Mouse (Mus musculus) 416B (cell line): Measurements from ENCODE around the gene Tapt1.

Experiments
- DNase-seq: peaks from one replicate; pipeline ENCODE4 v3.0.0; 2011; ENCODE audit warnings: low read depth

Tapt1 gene

GRCm38 (mm10) chr5:44226521-44227461 is at the start of gene Tapt1:
Tapt1 (minus strand) TSS chr5:44226626.
- DNase-seq = peak; percentile 49

- no peak for DNase-seq
Observed at GRCm38 (mm10) chr5:44271564-44271963, 45.1 kb upstream of the Tapt1 start.

DNA sequence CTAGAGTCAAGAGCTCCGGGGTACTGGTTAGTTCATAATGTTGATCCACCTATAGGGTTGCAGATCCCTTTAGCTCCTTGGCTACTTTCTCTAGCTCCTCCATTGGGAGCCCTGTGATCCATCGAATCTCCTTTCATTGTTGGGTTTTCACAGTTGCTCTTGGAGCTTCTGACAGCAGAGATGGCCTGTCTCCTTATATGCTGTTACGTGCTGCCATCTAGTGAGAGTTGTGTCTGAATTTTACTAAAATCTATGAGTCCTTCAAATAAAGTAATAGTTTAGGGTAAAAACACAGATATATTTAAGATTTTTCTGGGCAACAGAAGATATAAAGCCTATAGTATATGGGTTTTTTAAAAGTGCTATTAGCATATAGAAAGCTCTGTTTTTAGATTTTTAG is 42.1 kb upstream of the Tapt1 start:
- DNase-seq = peak; percentile 57

DNA sequence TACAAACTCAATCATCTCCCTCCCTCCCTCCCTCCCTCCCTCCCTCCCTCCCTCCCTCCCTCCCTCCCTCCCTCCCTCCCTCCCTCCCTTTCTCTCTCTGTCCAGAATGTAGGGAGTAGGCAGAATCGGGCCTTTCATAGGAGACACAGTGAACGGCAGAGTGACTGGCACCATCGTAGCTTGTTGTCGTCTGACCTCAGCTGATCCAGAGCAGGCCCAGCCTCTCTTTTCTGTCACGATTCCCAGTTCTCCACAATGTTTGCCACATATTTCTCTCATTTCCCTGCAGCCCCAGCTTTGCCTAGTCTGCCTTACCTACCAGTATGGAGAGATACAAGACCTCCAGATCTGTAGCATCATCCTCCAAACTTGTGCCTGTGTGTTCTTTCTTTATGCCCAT is 35.3 kb upstream of the Tapt1 start:
- no peak for DNase-seq

DNA sequence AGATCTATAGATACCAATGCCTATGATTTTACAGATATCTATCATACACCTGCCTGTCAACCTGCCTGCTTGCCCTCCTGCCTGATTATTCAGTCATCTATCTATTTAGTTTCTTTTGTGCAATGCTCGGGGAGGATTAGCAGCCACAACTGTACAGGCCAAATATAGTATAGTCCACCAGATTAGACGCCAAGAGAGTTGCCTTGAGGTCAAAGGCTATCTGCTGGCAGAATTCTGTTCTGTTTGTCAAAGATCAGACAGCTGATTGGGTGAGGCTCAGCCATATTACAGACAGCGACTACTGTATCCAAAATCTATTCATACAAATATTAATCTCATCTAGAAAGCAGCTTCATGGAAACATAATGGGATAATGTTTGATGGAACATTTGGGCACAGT is 34.7 kb upstream of the Tapt1 start:
- DNase-seq = no peak

GRCm38 (mm10) chr5:44259678-44260077 is 33.3 kb upstream of the Tapt1 start:
- no peak for DNase-seq

- DNase-seq = peak; percentile 41
Observed at GRCm38 (mm10) chr5:44258163-44258562, 31.7 kb upstream of the Tapt1 start.

GRCm38 (mm10) chr5:44257401-44257800 is 31.0 kb upstream of the Tapt1 start:
- DNase-seq = no peak

DNA sequence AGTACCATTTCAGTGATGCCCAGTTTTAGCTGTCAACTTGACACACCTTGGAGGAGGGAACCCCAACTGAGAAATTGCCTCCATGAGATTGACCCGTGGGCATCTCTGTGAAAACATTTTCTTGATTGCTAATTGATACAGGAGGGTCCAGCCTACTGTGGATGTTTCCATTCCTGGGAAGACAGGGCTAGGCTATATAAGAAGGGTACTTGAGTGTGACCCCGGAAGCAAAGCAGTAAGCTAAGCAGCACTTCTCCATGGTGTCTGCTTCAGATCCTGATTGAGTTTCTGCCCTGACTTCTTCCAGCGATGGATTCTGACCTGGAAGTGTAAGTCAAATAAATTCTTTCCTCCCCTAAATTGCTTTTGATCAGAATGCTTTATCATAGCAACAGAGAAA is 30.1 kb upstream of the Tapt1 start:
- no peak for DNase-seq

- DNase-seq = peak; percentile 40
Observed at GRCm38 (mm10) chr5:44255756-44256398, 29.5 kb upstream of the Tapt1 start.

- DNase-seq = no peak
Observed at GRCm38 (mm10) chr5:44253449-44253848, 27.0 kb upstream of the Tapt1 start.

GRCm38 (mm10) chr5:44252395-44252794 is 26.0 kb upstream of the Tapt1 start:
- DNase-seq = no peak

DNA sequence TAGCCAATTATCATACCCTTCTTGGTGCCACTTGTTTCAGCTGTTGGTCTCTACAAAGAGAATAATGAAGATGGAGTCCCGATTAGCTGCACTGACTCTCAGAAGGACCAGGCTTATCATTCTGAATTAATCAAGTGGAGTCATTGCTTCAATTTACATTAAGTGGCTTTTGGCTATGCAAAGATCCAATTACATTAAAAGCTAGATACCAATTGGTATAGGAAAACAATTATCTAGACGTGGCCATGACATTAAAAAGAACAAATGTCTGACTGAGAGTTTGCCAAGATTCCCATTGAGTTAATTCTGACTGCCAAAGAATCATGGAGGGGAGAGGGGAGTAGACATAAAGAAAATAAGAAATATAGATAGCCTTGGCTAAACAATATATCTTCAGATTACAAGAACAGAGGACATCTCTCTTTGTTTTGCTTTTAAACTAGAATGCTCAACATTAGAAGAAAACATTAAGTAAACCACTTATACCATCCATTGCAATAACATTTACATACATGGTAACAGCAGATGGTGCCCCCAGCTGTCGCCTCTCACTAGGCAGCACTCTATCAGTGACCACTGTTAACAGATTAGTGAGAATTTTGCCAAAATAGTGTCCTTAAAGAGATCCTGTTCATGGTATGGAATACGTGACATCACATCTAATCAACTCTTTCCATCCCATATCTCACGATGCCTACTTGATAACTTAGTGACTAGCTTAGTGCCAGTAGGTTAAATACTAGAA is 24.0 kb upstream of the Tapt1 start:
- DNase-seq = no peak

GRCm38 (mm10) chr5:44249363-44249762 is 22.9 kb upstream of the Tapt1 start:
- DNase-seq = no peak

DNA sequence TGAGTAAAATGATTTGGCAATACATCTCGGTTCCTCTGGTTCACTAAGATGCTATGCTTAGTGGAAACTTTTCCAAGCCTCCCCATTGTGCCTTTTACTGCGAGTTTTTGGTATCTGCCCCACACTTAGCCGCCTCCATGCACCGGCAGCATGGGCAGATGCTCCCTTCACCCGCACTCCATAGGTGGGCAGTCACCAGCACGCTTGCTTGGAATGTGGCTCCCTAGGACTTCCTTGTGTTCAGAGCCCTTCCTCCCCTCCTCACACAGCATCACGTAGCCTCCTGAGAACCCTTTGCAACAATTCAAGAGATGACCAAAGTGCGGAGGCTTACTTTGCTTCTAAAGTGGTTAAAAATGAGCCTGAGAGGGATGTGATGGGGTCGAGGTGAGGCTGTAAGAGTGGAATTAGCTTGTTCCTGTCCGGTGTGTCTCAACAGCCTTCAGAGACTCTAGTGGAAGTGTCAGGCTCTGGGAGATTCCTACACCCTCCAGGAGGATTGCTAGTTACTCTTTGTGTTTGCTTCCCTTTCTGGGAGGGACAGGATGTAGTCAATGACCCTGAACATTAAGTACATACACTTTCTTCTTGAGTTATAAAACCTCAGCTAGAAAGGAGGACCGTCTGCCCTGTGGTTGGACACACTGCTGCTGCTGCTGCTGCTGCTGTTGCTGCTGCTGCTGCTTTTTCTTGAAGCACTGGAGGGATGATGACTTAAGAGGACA is 20.2 kb upstream of the Tapt1 start:
- no peak for DNase-seq

- no peak for DNase-seq
Observed at GRCm38 (mm10) chr5:44244894-44245423, 18.5 kb upstream of the Tapt1 start.

GRCm38 (mm10) chr5:44242828-44243227 is 16.4 kb upstream of the Tapt1 start:
- DNase-seq = no peak

- no peak for DNase-seq
Observed at GRCm38 (mm10) chr5:44241726-44242125, 15.3 kb upstream of the Tapt1 start.

DNA sequence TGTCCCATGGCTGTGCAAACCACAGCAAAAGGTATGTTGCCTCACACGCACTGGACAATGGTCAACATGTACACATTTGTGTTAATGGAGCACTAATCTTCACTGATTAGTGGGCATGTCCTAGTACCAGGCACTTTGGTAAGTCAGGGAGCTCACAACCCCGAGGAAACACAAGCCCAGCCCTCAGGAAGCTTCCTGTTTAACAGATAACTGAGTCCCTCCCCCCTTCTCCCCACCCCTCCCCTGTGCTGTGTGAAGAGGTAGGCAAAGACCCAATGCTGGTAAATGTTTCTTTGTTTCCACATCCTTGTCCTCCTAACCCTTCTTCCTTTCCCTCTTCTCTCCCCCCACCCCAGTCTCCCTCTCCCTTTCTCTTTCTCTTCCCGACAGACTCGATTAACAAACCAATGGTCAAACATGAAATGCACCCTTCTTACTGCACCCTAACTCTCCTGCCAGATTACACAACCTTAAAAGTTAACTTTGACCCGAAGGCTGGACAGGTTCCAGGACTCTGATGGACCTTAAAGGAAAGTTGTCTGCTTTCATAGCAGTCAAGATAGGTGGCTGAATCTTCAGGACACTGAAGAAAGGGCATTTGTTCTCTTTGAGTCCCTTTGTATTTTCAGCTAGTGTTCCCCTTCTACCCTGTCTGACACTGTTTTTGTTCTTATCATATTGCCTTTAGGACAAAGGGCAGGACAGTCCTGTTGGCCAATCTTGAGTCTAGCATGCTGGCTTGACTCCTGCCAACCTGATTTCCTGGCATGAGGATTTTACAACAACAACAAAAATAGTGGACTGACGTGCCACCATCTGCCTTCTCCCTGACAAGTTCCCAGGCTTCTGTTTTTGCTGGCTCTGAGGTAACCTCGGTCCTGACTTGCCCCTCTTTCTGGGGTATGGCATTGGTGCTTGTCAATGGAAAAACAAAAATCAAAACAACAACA is 13.0 kb upstream of the Tapt1 start:
- no peak for DNase-seq

DNA sequence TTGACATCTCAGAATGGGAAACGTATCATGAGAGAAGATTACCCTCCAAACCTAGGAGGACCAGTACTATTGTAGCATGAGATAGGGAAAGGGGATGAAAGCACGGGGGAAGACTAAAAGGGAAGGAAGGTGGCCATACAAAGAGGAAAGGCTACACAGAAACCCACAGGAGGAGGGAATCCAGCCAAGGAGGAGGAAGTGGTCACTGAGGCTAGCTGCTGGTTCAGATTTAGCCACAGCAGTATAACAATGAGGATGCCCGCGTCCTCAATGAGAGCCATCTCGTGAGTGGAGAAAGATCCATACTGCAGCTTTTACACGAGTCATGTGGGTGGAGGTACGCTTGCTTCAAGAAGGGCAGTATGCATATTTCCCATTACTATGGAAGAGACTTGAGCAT is 11.8 kb upstream of the Tapt1 start:
- DNase-seq = peak; percentile 63

DNA sequence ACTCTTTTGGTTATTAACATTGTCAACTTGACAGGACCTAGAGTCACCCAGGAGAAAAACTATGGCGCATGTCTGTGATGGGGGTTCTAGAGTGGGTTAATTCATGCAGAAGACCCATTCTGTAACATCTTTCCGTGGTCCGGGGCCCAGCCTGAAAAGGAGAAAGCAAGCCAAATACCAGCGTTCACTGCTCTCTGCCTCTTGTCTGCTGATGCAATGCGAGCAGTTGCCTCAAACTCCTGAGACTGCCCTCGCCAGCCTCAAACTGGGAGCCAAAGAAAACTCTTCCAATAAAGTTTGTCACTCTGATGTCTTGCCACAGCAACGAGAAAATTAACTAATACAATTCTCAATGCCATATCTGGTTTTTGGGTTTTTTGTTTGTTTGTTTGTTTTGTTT is 8.2 kb upstream of the Tapt1 start:
- no peak for DNase-seq
